Mouse (Mus musculus) adrenal gland, postnatal 14 days (tissue): Measurements from ENCODE around the gene Ezh1. TPM values are rescaled to one million over a fixed set of nuclear protein-coding genes. Genes with fewer than 3 reads are reported as not detected.

Experiments
- DNase-seq: peaks from one replicate; pipeline ENCODE4 v3.0.0; 2021; ENCODE audit warnings: mixed read lengths
- total RNA-seq: library from RNA; stranded (reverse); gene quantifications from 2 replicates; pipeline ENCODE4 v1.2.3, GENCODE M21; 2021

Gene Ezh1
- total RNA-seq, 1 experiment from 2014 or later = 28.8 TPM

GRCm38 (mm10) chr11:101180846-101181740, 45.2 kb downstream of the Ezh1 start:
- DNase-seq = peak; percentile 88

- DNase-seq = no peak
Observed at GRCm38 (mm10) chr11:101180261-101180660, 46.0 kb downstream of the Ezh1 start.

- no peak for DNase-seq
Observed at GRCm38 (mm10) chr11:101179306-101179705, 47.0 kb downstream of the Ezh1 start.

GRCm38 (mm10) chr11:101178061-101179058, 47.9 kb downstream of the Ezh1 start:
- DNase-seq = no peak

GRCm38 (mm10) chr11:101176933-101177773, 49.1 kb downstream of the Ezh1 start:
- peak; percentile 74 for DNase-seq

GRCm38 (mm10) chr11:101176117-101176691, 50.1 kb downstream of the Ezh1 start:
- DNase-seq = peak; percentile 70

GRCm38 (mm10) chr11:101175636-101176116, 50.6 kb downstream of the Ezh1 start:
- DNase-seq = peak; percentile 51

- peak; percentile 50 for DNase-seq
Observed at GRCm38 (mm10) chr11:101174851-101175628, 51.2 kb downstream of the Ezh1 start, which contains the start of gene Ccr10. Gene Ccr10, minus strand, starts transcription at chr11:101175443.

GRCm38 (mm10) chr11:101174389-101174745, 51.9 kb downstream of the Ezh1 start:
- no peak for DNase-seq

- peak; percentile 88 for DNase-seq
Observed at GRCm38 (mm10) chr11:101173631-101174388, 52.5 kb downstream of the Ezh1 start.

- DNase-seq = no peak
Observed at GRCm38 (mm10) chr11:101173112-101173511, 53.2 kb downstream of the Ezh1 start.

- DNase-seq = no peak
Observed at GRCm38 (mm10) chr11:101172434-101172815, 53.8 kb downstream of the Ezh1 start.

GRCm38 (mm10) chr11:101171721-101172433, 54.4 kb downstream of the Ezh1 start:
- peak; percentile 83 for DNase-seq

GRCm38 (mm10) chr11:101170811-101171610, 55.3 kb downstream of the Ezh1 start, which contains the start of gene Plekhh3:
Gene Plekhh3, minus strand, starts transcription at chr11:101171351.
- peak; percentile 97 for DNase-seq

GRCm38 (mm10) chr11:101170354-101170810, 55.9 kb downstream of the Ezh1 start, which contains the start of gene Cntnap1:
Gene Cntnap1, plus strand, starts transcription at chr11:101170523.
- peak; percentile 86 for DNase-seq

GRCm38 (mm10) chr11:101169301-101170107, 56.8 kb downstream of the Ezh1 start:
- DNase-seq = no peak
